Mouse (Mus musculus) spleen, adult 18-20 months (tissue): Measurements from ENCODE around the gene 9830107B12Rik.
"Not testable (repeated sequence)": the region's sequence is repeated elsewhere in the genome, so short reads cannot be mapped to it uniquely, and the experiment has no call there.

Experiments used
- DNase-seq, 2 experiments: peaks; one replicate each; pipeline ENCODE4 v3.0.0; 2022; ENCODE audit warnings: mixed read lengths in 2 of 2

The 9830107B12Rik gene

GRCm38 (mm10) chr17:48146120-48146519 is at the start of gene 9830107B12Rik:
Gene 9830107B12Rik (minus strand): TSS chr17:48146268.
- DNase-seq = no peak

GRCm38 (mm10) chr17:48192366-48192765 is 46.3 kb upstream of the 9830107B12Rik start:
- no peak for DNase-seq

GRCm38 (mm10) chr17:48185252-48185651 is 39.2 kb upstream of the 9830107B12Rik start:
- no peak for DNase-seq

GRCm38 (mm10) chr17:48167103-48167502 is 21.0 kb upstream of the 9830107B12Rik start, which contains the start of gene A530064D06Rik:
Gene A530064D06Rik (minus strand): TSS chr17:48167275.
- DNase-seq = not testable (repeated sequence)

GRCm38 (mm10) chr17:48157382-48158076 is 11.5 kb upstream of the 9830107B12Rik start:
- no peak for DNase-seq

DNA sequence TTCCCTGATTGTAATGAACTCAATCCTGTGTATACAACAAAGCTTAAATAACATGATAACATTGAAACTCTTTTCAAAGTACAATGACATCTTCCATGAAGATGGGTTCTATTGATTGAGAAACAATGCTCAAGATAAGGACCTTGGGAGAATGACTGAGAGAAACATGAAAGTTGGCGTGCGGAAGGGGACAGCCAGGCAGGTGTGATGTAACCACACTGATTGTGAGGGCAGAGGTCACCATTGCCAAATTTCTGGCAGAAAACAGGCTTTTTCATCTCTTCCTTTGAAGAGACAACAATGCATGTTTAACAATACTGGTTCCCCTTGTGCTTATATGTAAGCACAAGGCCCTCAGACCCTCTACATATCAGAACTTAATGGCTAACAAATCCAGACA is 13.3 kb downstream of the 9830107B12Rik start:
- DNase-seq = no peak

GRCm38 (mm10) chr17:48120456-48120855 is 25.6 kb downstream of the 9830107B12Rik start:
- no peak for DNase-seq

DNA sequence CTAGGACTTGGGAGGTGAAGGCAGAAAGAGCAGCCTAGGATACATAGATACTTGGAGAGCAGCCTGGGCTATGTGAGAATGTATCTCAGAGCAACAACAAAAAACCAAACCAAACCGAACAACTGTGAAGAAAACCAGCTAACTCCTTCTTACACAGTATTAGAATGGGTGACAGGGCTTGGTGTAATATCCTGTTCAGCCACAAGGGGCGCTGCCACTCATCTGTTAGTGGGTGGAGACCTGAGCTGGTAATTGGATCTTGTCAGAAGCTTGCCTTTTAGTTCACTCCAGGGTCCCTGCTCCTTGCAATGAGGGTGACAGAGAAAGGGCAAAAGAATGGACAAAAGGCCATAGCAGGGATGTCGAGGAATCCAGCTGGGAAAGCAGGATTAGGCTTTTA is 26.4 kb downstream of the 9830107B12Rik start:
- peak; percentile 64 to 85 for DNase-seq

DNA sequence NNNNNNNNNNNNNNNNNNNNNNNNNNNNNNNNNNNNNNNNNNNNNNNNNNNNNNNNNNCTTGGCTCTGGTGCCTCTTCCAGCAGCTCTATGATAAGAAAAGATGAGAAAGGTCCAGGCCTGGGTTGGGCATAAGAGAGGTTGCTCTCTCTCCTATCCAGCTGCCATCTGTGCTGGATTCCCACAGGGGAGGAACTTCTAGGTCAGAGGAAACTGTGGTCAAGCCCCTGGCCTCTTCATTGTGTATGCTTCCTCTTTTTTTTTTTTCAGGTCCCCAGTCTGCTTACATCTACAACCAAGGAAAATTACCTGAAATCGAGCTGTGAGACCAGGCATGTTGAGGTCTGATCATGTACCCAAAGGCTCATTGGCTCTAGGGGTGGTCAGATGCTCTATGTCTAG is 27.5 kb downstream of the 9830107B12Rik start:
- DNase-seq = peak in 1 of 2 experiments; percentile 18

- peak in 1 of 2 experiments; percentile 55 for DNase-seq
Measured at GRCm38 (mm10) chr17:48110547-48111287, 35.4 kb downstream of the 9830107B12Rik start.

DNA sequence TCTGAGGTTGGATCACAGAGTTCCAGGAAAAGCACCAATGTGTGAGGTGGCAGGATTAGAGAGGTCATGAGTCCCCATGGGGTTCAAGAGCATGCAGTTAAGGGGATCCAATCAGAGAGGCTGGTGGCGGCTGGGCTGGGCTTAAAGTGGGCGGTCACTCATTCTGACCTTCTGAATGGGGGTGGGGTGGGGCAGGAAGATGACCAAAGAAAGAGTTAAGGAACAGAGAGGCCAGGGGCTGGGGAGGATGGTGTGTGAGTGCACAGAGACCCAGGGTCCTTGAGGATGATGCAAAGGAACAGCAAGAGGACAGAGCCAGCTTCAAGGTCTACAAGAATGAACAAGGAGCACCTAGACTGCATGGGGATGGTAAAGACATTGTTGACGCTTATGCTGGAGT is 37.5 kb downstream of the 9830107B12Rik start:
- DNase-seq = no peak

DNA sequence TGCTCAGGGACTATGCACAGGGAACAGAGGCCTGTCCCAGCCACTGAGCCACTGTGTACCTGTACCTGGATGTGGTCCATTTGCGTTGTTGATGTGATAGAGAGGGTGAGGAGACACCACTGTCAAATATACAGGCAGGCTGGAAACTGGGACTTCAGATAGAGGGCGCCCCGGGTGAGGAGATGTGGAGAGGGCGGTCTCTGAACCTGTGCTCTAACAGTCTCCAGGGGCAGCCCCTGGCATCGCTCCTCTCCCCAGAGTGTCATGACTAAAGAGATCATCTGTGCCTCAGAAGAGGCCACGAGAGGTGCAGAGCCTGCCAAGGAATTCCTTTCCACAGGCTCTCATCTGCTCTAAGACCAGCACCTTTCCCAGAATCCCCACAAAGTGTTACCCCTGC is 38.2 kb downstream of the 9830107B12Rik start:
- peak; percentile 44 to 47 for DNase-seq

- DNase-seq = peak in 1 of 2 experiments; percentile 7
Measured at GRCm38 (mm10) chr17:48107333-48107732, 38.7 kb downstream of the 9830107B12Rik start.

DNA sequence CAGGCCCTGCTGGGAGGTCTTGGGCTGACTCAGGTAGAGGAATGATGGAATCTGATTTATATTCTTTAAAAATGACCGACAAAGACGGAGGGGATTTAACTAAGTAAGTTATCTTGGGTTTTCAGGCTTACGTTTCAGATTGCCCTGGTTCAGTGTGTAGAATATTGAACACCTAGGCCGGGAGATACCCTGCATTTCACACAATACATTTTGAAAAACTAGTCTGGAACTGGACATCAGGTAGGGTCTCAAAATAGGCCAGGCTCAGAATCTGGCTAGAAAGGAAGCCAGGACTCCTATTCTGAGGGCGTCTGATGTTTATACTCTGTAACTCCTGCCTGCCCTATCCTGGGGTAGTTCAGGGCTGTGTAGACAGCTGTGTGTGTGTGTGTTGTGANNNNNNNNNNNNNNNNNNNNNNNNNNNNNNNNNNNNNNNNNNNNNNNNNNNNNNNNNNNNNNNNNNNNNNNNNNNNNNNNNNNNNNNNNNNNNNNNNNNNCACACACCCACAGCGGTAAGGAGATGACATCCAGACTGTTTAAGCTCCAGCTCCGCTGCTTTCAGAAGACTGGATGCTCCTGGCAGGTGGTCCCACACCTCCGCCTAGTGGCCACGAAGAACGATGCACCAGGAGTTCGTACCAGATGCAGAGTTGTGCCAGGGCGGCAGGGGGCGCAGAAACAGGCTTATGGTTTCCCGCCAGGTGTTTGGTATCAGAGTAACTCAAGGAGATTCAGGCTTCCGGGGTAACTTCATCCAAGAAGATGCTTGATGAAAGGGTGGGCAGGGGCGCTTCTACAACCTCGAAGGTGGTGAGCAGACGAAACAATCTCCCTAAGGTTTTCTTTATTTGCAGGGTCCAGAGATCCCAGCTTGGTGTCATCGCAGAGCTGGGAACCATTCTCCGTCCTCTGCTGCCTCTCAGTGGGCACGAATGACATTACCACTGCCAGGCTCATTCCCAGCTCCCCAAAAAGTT is 45.3 kb downstream of the 9830107B12Rik start:
- peak; percentile 69 to 82 for DNase-seq

DNA sequence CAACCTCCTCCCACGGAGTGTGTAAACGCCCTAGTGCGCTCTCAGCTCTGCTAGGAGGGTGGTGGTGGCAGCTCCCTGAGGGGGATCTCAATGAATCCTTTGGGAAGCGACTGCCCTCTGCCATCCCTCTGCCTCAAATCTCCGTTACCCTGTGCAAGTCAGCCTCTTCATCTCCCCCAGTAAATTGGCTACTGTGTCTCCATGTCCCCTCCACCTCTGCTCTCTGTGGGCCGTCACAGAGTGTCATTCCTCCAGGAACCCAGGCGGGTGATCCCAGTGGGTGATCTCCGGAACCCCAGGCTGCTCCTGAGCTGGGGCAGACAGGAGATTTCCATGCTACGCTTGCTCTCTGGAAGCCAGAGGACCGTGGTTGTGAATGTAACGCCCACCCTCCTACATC is 46.8 kb downstream of the 9830107B12Rik start:
- no peak for DNase-seq

GRCm38 (mm10) chr17:48098528-48098890 is 47.6 kb downstream of the 9830107B12Rik start:
- peak in 1 of 2 experiments; percentile 17 for DNase-seq

- peak in 1 of 2 experiments; percentile 5 for DNase-seq
Measured at GRCm38 (mm10) chr17:48097743-48098527, 48.1 kb downstream of the 9830107B12Rik start.

DNA sequence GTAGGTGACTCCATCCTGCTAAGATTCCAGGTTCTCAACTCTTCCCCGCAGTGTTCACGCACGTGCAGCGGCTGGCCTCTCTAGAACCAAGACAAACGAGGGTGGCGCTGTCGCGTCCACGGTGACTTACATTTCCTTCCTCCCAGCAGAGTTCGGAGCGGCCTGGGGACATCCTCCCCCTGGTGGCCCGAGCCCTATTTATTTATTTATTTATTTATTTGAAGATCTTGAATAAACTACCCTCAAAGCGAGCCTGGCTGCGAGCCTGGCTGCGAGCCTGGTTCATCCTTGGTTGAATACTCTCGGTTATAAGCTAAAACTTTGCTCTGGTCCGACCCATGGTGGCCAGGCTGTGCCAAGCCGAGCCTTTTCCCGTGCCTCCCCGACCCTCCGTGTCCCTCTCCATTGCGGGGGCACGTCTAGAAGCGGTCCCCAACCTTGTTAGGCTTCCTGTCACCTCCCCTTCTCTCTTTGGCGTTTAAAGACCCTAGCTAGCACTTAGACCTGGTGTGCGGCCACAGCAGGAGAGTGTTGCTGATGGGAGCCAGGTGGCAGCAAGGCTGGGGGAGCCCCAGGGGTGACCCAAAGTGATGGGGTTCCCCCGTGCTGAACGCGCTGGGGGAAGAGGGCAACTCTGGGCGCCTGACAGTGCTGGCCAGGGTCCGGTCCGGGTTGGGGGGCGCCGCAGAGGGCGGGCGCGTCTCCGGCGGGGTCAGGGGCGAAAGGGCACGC is 48.9 kb downstream of the 9830107B12Rik start:
- peak; percentile 38 to 67 for DNase-seq

DNA sequence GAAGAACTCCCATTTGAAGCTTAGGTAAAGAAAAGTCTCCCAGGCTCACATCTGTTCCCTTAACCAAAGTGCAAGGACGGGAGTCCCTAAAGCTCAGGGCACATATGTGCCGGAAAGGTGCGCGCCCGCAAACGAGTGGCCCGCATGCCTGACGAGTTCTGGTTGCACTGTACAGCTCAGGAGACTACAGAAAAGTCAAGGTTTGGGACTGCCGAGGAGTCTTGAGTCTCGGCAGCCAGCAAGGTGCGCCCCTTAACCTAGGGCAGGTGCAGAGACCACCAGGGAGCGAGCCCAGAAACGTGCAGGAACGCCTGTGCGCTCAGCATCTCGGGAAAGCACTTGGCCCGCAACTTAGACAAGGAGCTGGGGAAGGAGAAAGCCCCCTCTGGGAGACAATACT is 49.7 kb downstream of the 9830107B12Rik start:
- peak in 1 of 2 experiments; percentile 16 for DNase-seq

- DNase-seq = peak in 1 of 2 experiments; percentile 6
Measured at GRCm38 (mm10) chr17:48095718-48096121, 50.3 kb downstream of the 9830107B12Rik start.
